Mouse (Mus musculus) midbrain, embryonic 10.5 days (tissue): ENCODE measurements around the gene Hcrtr1. TPM values are rescaled to one million over a fixed set of nuclear protein-coding genes. Genes with fewer than 3 reads are reported as not detected.

Experiments
- DNase-seq: peaks from one replicate; pipeline ENCODE4 v3.0.0-alpha.2; 2017; ENCODE audit warnings: low spot score
- H3K27ac ChIP-seq: fragments of 300-500 bp; sonication (generic); replicated peaks from 2 replicates; pipeline ENCODE4 v1.5.1; 2016; ENCODE audit warnings: mild to moderate bottlenecking
- H3K27me3 ChIP-seq: fragments of 300-500 bp; sonication (generic); 2 replicates; pipeline ENCODE4 v1.6.1; 2016; ENCODE audit warnings: low read depth, mild to moderate bottlenecking; ENCODE audit not compliant: poor library complexity, severe bottlenecking
- H3K36me3 ChIP-seq: fragments of 300-500 bp; sonication (generic); 2 replicates; pipeline ENCODE4 v1.6.1; 2016; ENCODE audit warnings: mild to moderate bottlenecking, moderate library complexity
- H3K4me1 ChIP-seq: fragments of 300-500 bp; sonication (generic); 2 replicates; pipeline ENCODE4 v1.6.1; 2016
- H3K4me3 ChIP-seq: fragments of 300-500 bp; sonication (generic); 2 replicates; pipeline ENCODE4 v1.5.1; 2016; ENCODE audit warnings: mild to moderate bottlenecking, moderate library complexity
- H3K9me3 ChIP-seq: fragments of 300-500 bp; sonication (generic); replicated peaks from 2 replicates; pipeline ENCODE4 v1.6.1; 2016; ENCODE audit warnings: mild to moderate bottlenecking
- WGBS: fragments of 180-500 bp; shearing (Covaris S2); methylation state at CpG from one replicate; pipeline ENCODE4 v1.1.7; 2016; 5-methylcytosine and 5-hydroxymethylcytosine counted together
- polyA plus RNA-seq: library from polyadenylated mRNA; unstranded; fragments of >200 nt; fragmentation: Nextera tagmentation; extraction: Ambion mirVana; gene quantifications from 2 replicates; pipeline ENCODE4 v1.2.1, GENCODE M21; 2016

Hcrtr1 gene
- polyA plus RNA-seq, 1 experiment from 2014 or later, result 0.23 TPM

DNA sequence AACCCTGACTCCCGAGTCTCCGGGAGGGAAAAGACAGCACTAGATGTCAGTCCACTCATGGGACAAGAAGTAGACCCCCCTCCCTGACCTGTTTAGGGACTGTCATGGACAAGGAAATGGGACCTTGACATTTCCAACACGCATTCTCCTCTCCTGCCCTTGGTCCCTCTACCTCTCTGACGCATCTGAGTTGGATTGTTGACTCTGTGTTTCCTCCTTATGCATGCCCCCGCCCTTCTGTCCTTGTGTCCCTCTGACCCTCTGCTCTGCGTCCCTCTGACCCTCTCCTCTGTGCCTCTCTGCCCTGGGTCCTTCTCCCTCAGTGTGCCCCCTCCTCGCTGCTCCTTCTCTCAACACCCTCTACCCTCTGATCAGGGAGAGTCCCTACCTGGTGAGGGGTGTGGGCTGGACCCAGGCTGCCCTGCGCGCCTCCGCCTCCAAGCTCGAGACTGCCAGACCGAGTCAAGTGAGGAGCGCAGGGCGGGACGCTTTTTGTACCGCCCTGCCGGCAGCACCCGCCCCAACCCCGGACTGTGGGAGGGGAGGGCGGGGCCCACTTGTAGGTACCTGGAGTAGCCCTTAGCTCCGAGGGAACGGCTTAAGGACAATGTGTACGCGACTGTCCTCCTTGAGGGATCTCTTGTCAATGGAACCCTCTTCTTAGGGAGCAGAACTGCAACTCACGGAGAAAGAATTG, 35.3 kb upstream of the Hcrtr1 start:
- WGBS, result 4% methylated on average over 25 of the region's 25 CpGs
- Histone ChIP-seq H3K36me3 (no peaks in the 10 kb centered on the region), H3K4me3 (peak overlapping the region; percentile 45), H3K9me3 (no peaks in the 10 kb centered on the region), H3K27me3 (peaks cover 63% of the 10 kb centered on the region), H3K27ac (peak overlapping the region; percentile 65), H3K4me1 (peaks cover 48% of the 10 kb centered on the region)
- DNase-seq, result peak; percentile 44

DNA sequence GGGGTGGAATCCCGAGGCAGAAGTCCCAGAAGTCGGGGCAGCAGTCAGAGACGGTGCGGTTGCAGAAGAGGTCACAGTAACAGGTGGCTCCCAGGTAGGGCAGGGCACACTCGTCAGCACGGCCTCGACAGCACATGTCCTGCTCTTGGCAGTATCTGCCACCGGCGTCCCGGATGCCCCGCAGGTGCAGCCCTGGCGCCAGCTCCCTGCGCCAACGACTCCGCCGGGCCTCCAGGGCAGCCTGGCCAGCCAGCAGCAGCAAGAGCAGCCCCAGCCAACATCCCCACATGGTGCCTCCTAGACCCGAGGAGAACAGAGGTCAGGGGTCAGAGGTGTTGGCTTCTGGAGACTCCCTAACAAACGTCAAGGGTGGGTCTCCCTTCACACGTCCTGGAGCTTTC, 34.8 kb upstream of the Hcrtr1 start:
- Histone ChIP-seq H3K27me3 (peaks cover 62% of the 10 kb centered on the region), H3K27ac (peak overlapping the region; percentile 65), H3K4me1 (peaks cover 52% of the 10 kb centered on the region), H3K9me3 (no peaks in the 10 kb centered on the region), H3K36me3 (no peaks in the 10 kb centered on the region), H3K4me3 (peak overlapping the region; percentile 45)
- DNase-seq, result no peak
- WGBS, result 48% methylated on average over 19 of the region's 19 CpGs

DNA sequence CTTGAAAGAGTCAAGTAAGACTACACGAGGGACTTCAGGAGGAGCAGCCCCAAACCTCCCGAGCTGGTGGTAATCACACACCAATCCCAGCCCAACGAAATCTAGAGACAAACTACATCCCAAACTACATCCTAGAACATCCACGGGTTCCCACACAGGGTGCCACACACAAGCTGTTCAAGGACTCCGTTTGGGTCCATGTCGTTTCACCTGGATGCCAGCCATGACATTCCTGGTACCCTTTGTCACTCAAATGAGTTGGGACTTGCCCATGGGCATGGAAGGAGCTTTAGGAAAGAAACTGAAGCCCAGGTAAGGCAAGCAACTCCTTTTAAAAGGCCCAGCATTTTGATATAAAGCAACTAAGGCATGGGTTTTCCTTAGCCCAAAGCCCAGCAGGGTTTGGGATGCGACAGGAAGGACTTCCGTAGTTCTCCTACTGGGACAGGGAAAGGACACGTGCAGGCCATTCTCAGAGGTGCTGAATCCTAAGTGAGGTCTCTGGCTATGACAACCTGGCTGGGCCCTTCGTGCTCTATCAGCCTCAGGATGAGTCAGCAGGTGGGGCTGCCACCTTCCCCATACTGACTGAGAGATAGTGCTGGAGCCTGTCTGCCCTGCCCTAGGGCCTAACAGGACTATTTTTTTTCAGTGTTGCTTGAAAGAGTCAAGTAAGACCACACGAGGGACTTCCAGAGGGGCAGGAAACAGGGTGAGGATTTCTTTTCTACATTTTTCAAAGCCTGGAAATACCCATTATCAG, 34.1 kb upstream of the Hcrtr1 start:
- no peaks in the 10 kb centered on the region for H3K9me3 ChIP-seq
- peaks cover 62% of the 10 kb centered on the region for H3K27me3 ChIP-seq
- no peak for DNase-seq
- H3K36me3 ChIP-seq, result no peaks in the 10 kb centered on the region
- H3K4me1 ChIP-seq, result peaks cover 58% of the 10 kb centered on the region
- H3K4me3 ChIP-seq, result no peak overlapping the region
- no peak overlapping the region for H3K27ac ChIP-seq
- WGBS, result 75% methylated on average over 11 of the region's 11 CpGs

DNA sequence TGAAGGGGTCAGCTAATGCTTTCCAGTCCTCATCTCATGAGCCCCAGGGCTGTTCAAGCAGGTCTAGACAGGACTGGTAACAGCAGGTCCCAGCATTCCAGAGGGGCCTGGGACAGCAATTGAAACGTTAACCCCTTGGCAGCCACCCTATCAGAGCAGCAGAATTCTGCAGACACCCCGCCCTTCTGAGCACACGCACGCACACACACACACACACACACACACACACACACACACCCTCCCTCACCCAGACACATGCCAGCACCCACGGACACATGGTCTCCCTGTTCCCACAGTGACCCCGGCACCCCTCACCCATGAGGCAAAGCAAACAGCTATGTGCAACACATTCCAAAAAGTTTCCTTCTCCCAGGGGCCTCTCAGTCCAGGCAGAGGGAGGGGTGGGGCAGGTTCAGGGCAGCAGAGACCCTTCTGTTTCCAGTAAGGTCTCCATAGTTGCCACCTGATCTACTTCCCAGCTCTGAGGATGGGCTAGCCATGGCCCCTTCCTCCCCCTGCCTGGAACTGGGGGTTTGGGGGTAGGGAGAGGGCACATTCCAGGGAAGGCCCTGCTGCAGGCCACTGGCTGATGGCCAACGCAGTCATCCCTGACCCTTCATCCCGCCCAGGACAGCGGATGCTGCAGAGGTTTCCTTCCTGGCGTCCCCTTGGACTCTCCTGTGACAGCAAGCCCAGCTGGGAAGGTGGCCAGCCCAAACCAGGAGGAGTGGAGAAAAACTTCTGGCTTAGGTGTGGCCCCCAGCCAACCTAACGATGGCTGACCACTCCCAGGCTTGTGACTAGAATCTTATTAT, 33.0 kb upstream of the Hcrtr1 start:
- Histone ChIP-seq H3K4me1 (peaks cover 69% of the 10 kb centered on the region), H3K27me3 (peaks cover 61% of the 10 kb centered on the region), H3K27ac (peak overlapping the region; percentile 49; the same call in 1 of the 2 replicates)

DNA sequence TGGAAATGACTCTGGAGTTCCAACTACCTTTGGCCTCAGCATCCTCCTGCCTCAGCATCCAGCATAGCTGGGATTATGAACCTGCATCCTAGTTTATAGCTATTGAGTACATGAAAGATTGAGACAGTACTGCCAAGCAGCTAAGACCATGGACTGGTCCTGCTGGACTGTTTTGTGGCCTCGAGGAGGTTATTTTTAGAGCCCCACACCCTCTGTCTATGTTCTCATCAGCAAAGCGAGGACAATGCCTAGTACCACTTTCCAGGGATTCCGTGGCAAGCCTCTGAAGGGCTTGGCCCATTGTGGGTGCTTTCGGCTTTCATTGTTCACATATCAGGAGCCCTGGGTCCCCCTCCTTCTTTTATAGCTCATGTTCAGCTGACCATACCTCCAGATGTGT, 31.2 kb upstream of the Hcrtr1 start:
- Histone ChIP-seq H3K4me3 (no peak overlapping the region), H3K36me3 (no peaks in the 10 kb centered on the region), H3K4me1 (peaks cover 59% of the 10 kb centered on the region), H3K9me3 (no peaks in the 10 kb centered on the region), H3K27me3 (peaks cover 63% of the 10 kb centered on the region), H3K27ac (no peak overlapping the region)
- whole genome bisulfite sequencing, result 87% methylated on average over 4 of the region's 4 CpGs
- no peak for DNase-seq

More for the DNA sequence above, 33.0 kb upstream of the Hcrtr1 start:
- Histone ChIP-seq H3K9me3 (no peaks in the 10 kb centered on the region), H3K36me3 (no peaks in the 10 kb centered on the region), H3K4me3 (no peak overlapping the region)
- WGBS, result 73% methylated on average over 11 of the region's 11 CpGs
- DNase-seq, result peak; percentile 25

DNA sequence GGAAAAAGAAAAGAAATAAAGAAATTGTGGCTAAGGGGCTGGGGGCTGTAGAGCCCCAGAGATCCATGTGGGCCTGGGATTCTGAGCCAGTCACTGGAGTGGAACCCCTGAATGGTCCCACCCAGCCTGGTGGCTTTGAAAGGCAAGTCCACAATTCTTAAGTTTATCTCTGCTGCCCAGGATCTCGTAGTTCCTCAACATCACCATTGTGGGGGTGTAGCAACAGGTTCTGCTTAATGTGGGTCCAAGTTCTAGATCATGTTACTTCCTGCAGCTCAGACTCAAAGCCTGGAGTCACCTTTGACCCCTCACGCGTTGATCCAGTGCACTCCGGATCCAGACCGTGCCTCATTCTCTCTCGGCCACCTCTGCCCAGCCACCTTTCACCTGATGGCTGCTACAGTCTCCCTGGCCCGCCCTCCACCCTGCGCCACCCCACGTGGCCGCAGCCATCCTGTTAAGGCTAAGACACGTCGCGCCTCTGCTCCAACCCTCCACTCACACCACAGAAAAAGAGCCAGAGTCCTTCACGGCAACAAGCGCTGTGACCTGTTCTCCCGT, 30.3 kb upstream of the Hcrtr1 start:
- no peak overlapping the region for H3K4me3 ChIP-seq
- no peak overlapping the region for H3K27ac ChIP-seq
- 82% methylated on average over 16 of the region's 16 CpGs for WGBS
- no peaks in the 10 kb centered on the region for H3K9me3 ChIP-seq
- H3K27me3 ChIP-seq, result peaks cover 63% of the 10 kb centered on the region
- peaks cover 50% of the 10 kb centered on the region for H3K4me1 ChIP-seq
- DNase-seq, result no peak
- H3K36me3 ChIP-seq, result no peaks in the 10 kb centered on the region

DNA sequence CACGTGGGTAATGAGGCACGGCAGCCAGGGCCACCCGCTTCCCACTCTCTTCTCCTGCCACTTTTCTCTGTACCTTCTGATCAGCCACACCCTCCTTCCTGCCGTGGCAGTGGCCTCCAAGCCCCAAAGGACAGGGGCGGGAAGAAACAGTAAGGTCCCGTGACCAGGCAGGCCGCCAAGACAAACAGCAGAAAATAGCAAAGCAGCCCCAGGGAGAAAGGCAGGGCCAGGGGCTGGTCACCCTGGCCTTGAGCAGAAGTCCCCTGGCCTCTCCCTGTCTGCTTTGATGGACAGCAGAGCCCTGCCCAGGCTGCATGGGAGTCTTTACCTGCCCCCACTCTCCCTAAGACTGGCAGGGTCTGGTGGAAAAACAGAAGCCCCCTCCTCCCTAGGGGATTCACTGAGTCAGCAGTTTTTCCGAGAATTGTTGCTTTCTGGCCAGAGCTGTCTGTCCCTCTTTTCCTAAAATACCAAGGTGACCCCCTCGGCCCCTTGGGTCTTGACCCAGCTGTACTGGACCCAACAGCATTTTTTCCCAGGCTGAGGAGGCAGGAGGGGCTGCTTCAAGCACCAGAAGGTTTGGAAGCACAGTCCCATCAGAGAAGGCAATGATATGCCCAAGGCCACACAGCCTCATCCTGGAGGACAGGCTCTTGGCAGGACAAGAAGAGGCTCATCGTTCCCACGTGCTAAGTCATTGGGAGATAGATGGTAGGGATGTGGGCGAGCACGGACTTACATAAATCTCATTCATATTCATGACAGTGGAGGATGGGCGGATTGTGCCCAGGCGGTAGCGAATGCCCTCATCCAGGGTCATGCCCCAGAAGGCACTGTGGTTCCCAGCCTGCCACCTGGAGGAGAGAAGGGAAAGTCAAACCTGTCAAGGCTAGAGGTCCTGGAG, 29.4 kb upstream of the Hcrtr1 start:
- H3K4me1 ChIP-seq, result peaks cover 48% of the 10 kb centered on the region
- H3K4me3 ChIP-seq, result no peak overlapping the region
- H3K27ac ChIP-seq, result no peak overlapping the region
- H3K9me3 ChIP-seq, result no peaks in the 10 kb centered on the region
- no peaks in the 10 kb centered on the region for H3K36me3 ChIP-seq
- DNase-seq, result peak; percentile 37
- 52% methylated on average over 16 of the region's 16 CpGs for WGBS
- H3K27me3 ChIP-seq, result peaks cover 63% of the 10 kb centered on the region

DNA sequence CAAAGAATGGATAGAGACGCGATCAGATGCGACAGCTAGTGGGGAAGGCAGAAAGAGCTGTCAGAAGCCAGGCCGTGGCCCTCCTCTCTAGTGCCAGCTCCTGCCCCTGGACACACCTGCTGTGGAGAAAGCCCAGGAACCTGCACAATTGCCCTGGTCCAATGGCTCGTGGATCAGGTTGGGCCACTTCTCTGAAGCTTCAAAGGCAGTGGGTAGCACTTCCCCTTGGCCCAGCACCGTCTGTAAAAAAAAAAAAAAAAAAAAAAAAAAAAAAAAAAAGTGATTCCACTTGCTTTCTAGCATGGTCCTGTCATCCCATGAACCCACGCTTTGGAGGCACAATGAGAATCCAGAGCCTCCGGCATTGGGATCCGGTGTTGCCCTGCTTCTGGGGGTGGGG, 28.7 kb upstream of the Hcrtr1 start:
- Histone ChIP-seq H3K27me3 (peaks cover 63% of the 10 kb centered on the region), H3K4me3 (peak overlapping the region; percentile 37), H3K36me3 (no peaks in the 10 kb centered on the region), H3K9me3 (no peaks in the 10 kb centered on the region), H3K27ac (no peak overlapping the region), H3K4me1 (peaks cover 52% of the 10 kb centered on the region)
- no peak for DNase-seq
- 51% methylated on average over 9 of the region's 9 CpGs for WGBS

DNA sequence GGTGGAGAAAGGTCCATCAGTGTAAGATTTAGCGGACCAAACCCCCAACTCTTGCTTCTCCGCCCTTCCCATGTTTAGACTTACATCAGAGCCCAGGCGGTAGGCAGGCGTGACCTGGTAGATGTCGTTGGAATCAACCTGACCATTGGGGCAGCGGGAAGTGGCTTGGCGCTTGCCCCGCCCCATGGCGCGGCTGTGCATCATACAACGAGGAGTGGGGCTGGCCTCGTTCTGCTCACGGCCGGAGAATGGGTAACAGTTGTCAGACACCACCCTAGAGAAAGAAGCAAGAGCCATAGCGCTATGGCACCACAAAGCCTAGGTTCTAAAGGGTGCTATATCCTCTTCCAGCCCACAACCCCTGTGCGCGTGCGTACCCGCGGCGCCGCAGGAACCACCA, 28.2 kb upstream of the Hcrtr1 start:
- DNase-seq, result no peak
- WGBS, result 47% methylated on average over 22 of the region's 22 CpGs
- H3K27me3 ChIP-seq, result peaks cover 63% of the 10 kb centered on the region
- H3K9me3 ChIP-seq, result no peaks in the 10 kb centered on the region
- no peaks in the 10 kb centered on the region for H3K36me3 ChIP-seq
- H3K4me1 ChIP-seq, result peaks cover 50% of the 10 kb centered on the region
- no peak overlapping the region for H3K27ac ChIP-seq
- H3K4me3 ChIP-seq, result peak overlapping the region; percentile 37

DNA sequence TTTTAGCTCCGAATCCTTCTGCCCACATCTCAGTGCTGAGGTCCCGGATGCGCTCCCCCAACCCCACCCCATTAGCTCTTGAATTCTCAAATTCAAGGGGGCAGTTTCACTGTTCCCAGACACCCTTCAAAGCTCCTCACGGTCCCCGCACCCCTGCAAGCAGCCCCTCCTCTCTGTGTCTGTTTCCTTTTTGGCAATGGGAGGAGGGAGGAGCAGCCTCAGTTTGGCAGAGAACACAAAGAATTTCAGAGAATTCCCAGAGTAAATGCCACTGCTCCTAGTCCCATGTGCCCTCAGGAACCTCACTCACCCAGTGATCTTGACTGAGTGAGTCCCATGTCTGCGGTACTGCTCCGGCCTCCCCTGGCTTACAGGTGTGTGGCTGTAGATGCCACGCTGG, 27.4 kb upstream of the Hcrtr1 start:
- Histone ChIP-seq H3K9me3 (no peaks in the 10 kb centered on the region), H3K27ac (no peak overlapping the region), H3K4me1 (peaks cover 43% of the 10 kb centered on the region), H3K4me3 (no peak overlapping the region), H3K36me3 (no peaks in the 10 kb centered on the region), H3K27me3 (peaks cover 63% of the 10 kb centered on the region)
- WGBS, result 84% methylated on average over 8 of the region's 8 CpGs
- no peak for DNase-seq

DNA sequence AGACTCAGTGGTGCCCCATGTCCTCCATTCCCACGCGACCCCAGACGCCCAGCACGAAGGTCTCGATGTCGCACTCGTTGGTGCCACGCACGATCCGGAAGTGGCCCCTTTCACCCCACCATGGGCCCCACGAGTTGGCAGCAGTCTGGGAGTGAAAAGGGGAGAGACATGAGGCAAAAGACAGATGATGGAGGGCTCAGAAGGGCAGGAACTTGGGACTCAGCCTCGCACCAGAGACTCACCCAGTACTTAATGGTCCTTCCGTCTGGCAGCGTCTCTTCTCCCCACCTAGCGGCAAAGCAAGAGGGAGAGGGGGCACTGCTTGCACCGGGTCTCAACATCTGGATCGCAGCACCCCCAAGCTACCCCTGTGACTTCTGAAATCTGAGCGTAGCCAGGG, 26.9 kb upstream of the Hcrtr1 start:
- H3K27ac ChIP-seq, result no peak overlapping the region
- WGBS, result 87% methylated on average over 18 of the region's 18 CpGs
- H3K36me3 ChIP-seq, result no peaks in the 10 kb centered on the region
- H3K27me3 ChIP-seq, result peaks cover 68% of the 10 kb centered on the region
- H3K9me3 ChIP-seq, result no peaks in the 10 kb centered on the region
- H3K4me3 ChIP-seq, result no peak overlapping the region
- H3K4me1 ChIP-seq, result peaks cover 38% of the 10 kb centered on the region
- DNase-seq, result no peak

DNA sequence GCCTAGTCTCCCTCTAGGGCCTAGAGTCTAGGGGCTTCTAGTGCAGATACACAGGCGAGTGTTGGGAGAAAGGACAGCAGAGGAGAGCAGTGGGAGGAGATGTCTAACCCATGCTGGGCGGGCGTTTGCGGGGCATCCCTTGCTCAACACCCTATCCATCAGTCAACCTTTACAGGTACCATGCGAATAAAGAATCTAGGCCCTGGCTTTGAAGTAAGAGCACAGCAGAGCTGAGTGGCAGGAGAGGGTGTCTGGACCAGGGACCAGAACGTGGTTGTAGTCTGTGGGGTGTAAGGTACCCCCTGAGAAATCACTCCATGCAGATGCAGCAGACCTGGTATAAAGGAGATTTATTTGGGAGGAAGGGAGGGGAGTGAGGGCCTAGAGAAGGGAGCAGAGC, 25.0 kb upstream of the Hcrtr1 start:
- DNase-seq, result no peak
- 71% methylated on average over 6 of the region's 6 CpGs for WGBS
- Histone ChIP-seq H3K27me3 (peaks cover 76% of the 10 kb centered on the region), H3K36me3 (no peaks in the 10 kb centered on the region), H3K9me3 (no peaks in the 10 kb centered on the region), H3K4me3 (no peak overlapping the region), H3K27ac (no peak overlapping the region), H3K4me1 (peaks cover 37% of the 10 kb centered on the region)
